Mouse (Mus musculus) stomach, postnatal 0 days (tissue): ENCODE measurements around the gene Ctbp2. TPM values are rescaled to one million over a fixed set of nuclear protein-coding genes. Genes with fewer than 3 reads are reported as not detected.

Experiments used
- ATAC-seq: fragments of 200-750 bp; cut with Nextera tagmentation; 2 replicates; pipeline ENCODE4 v1.8.0; 2017; ENCODE audit not compliant: low FRiP score, low TSS enrichment
- DNase-seq: peaks from one replicate; pipeline ENCODE4 v3.0.0-alpha.2; 2016; ENCODE audit warnings: low spot score
- H3K27ac ChIP-seq: fragments of 300-500 bp; sonication (generic); replicated peaks from 2 replicates; pipeline ENCODE4 v1.5.1; 2014; ENCODE audit warnings: mild to moderate bottlenecking, control low read depth
- H3K27me3 ChIP-seq: fragments of 300-500 bp; sonication (generic); 2 replicates; pipeline ENCODE4 v1.6.1; 2014; ENCODE audit warnings: low read length; ENCODE audit not compliant: control insufficient read depth, insufficient read depth
- H3K36me3 ChIP-seq: fragments of 300-500 bp; sonication (generic); 2 replicates; pipeline ENCODE4 v1.6.1; 2014; ENCODE audit warnings: low read length, mixed read lengths; ENCODE audit not compliant: control insufficient read depth, insufficient read depth
- H3K4me1 ChIP-seq: fragments of 300-500 bp; sonication (generic); replicated peaks from 2 replicates; pipeline ENCODE4 v1.6.1; 2014; ENCODE audit warnings: antibody characterized with exemption; ENCODE audit not compliant: control insufficient read depth, insufficient read depth
- H3K4me2 ChIP-seq: fragments of 300-500 bp; sonication (generic); replicated peaks from 2 replicates; pipeline ENCODE4 v1.6.1; 2014; ENCODE audit warnings: low read depth, mild to moderate bottlenecking, control low read depth, moderate library complexity
- H3K4me3 ChIP-seq: fragments of 300-500 bp; sonication (generic); 2 replicates; pipeline ENCODE4 v1.5.1; 2014; ENCODE audit warnings: low read depth, low read length, control low read depth
- H3K9ac ChIP-seq: fragments of 300-500 bp; sonication (generic); 2 replicates; pipeline ENCODE4 v1.6.1; 2014; ENCODE audit warnings: mild to moderate bottlenecking, low read length, control low read depth, mixed read lengths
- H3K9me3 ChIP-seq: fragments of 300-500 bp; sonication (generic); 2 replicates; pipeline ENCODE4 v1.6.1; 2016; ENCODE audit warnings: low read length; ENCODE audit not compliant: control insufficient read depth
- CTCF ChIP-seq: IDR thresholded peaks from 2 replicates; pipeline ENCODE4 v1.5.1; 2016; ENCODE audit warnings: antibody characterized with exemption, low read depth, mild to moderate bottlenecking, moderate library complexity
- EP300 ChIP-seq: optimal IDR thresholded peaks from 2 replicates; pipeline ENCODE3; 2016; ENCODE audit warnings: antibody characterized with exemption
- WGBS: fragments of 180-500 bp; shearing (Covaris S2); extraction: QIAGEN DNeasy Blood & Tissue Kit; methylation state at CpG from one replicate; pipeline ENCODE4 v1.1.7; 2014; 5-methylcytosine and 5-hydroxymethylcytosine counted together
- polyA plus RNA-seq: library from polyadenylated mRNA; unstranded; fragments of >200 nt; fragmentation: Nextera tagmentation; extraction: Ambion mirVana; gene quantifications from 2 replicates; pipeline ENCODE4 v1.2.1, GENCODE M21; 2015

Ctbp2 gene
- polyA plus RNA-seq, 1 experiment from 2014 or later = 48.6 TPM

GRCm38 (mm10) chr7:133067321-133067841, 56.8 kb downstream of the Ctbp2 start:
- 0 out of 2 replicates have a peak overlapping the region, but pooled peaks have one; percentile 5 for H3K27ac ChIP-seq
- no peak for TF ChIP-seq EP300
- TF ChIP-seq CTCF = no peak
- H3K36me3 ChIP-seq = peaks cover 7% of the 10 kb centered on the region; the same call in 1 of the 2 replicates
- H3K4me2 ChIP-seq = no peak overlapping the region
- no peaks in the 10 kb centered on the region for H3K9me3 ChIP-seq
- no peak overlapping the region for H3K4me3 ChIP-seq
- no peaks in the 10 kb centered on the region for H3K4me1 ChIP-seq
- ATAC-seq (no peak), DNase-seq (no peak)
- no peaks in the 10 kb centered on the region for H3K27me3 ChIP-seq
- 83% methylated on average over 7 of the region's 7 CpGs for WGBS
- H3K9ac ChIP-seq = no peak overlapping the region

- H3K4me1 ChIP-seq = no peaks in the 10 kb centered on the region
- H3K36me3 ChIP-seq = peaks cover 7% of the 10 kb centered on the region; the same call in 1 of the 2 replicates
- no peaks in the 10 kb centered on the region for H3K9me3 ChIP-seq
- no peak overlapping the region for H3K9ac ChIP-seq
- ATAC-seq (no peak), DNase-seq (no peak)
- H3K27me3 ChIP-seq = no peaks in the 10 kb centered on the region
- WGBS = 51% methylated on average over 6 of the region's 6 CpGs
- H3K27ac ChIP-seq = no peak overlapping the region
- no peak overlapping the region for H3K4me2 ChIP-seq
- TF ChIP-seq CTCF (no peak), EP300 (no peak)
- H3K4me3 ChIP-seq = no peak overlapping the region
Measured at GRCm38 (mm10) chr7:133066776-133067175, 57.4 kb downstream of the Ctbp2 start.

- Histone ChIP-seq H3K9me3 (no peaks in the 10 kb centered on the region), H3K36me3 (peaks cover 2% of the 10 kb centered on the region; the same call in 1 of the 2 replicates), H3K4me1 (peaks cover 3% of the 10 kb centered on the region; the same call in 1 of the 2 replicates), H3K4me3 (no peak overlapping the region), H3K9ac (no peak overlapping the region), H3K27me3 (no peaks in the 10 kb centered on the region), H3K27ac (no peak overlapping the region), H3K4me2 (no peak overlapping the region)
- 70% methylated on average over 3 of the region's 3 CpGs for WGBS
- TF ChIP-seq EP300 (no peak), CTCF (no peak)
- ATAC-seq = no peak
- no peak for DNase-seq
Measured at GRCm38 (mm10) chr7:133062055-133062454, 62.1 kb downstream of the Ctbp2 start.

- Histone ChIP-seq H3K36me3 (peaks cover 4% of the 10 kb centered on the region; the same call in 1 of the 2 replicates), H3K4me1 (peaks cover 3% of the 10 kb centered on the region; the same call in 1 of the 2 replicates), H3K9ac (no peak overlapping the region), H3K4me3 (no peak overlapping the region), H3K27ac (no peak overlapping the region), H3K27me3 (no peaks in the 10 kb centered on the region), H3K9me3 (no peaks in the 10 kb centered on the region), H3K4me2 (no peak overlapping the region)
- TF ChIP-seq EP300 = no peak
- TF ChIP-seq CTCF = no peak
- WGBS = 85% methylated on average over 6 of the region's 6 CpGs
- DNase-seq = no peak
- ATAC-seq = no peak
Measured at GRCm38 (mm10) chr7:133060170-133060569, 64.0 kb downstream of the Ctbp2 start.

- no peak for TF ChIP-seq CTCF
- no peak for TF ChIP-seq EP300
- 50% methylated on average over 9 of the region's 9 CpGs for WGBS
- peaks cover 3% of the 10 kb centered on the region; the same call in 1 of the 2 replicates for H3K4me1 ChIP-seq
- DNase-seq (no peak), ATAC-seq (no peak)
- no peaks in the 10 kb centered on the region for H3K27me3 ChIP-seq
- H3K9ac ChIP-seq = no peak overlapping the region
- peaks cover 4% of the 10 kb centered on the region; the same call in 1 of the 2 replicates for H3K36me3 ChIP-seq
- no peak overlapping the region for H3K27ac ChIP-seq
- no peak overlapping the region for H3K4me2 ChIP-seq
- no peak overlapping the region for H3K4me3 ChIP-seq
- H3K9me3 ChIP-seq = no peaks in the 10 kb centered on the region
Measured at GRCm38 (mm10) chr7:133059517-133060104, 64.5 kb downstream of the Ctbp2 start.

- H3K9me3 ChIP-seq = no peaks in the 10 kb centered on the region
- no peak overlapping the region for H3K9ac ChIP-seq
- no peak overlapping the region for H3K4me2 ChIP-seq
- no peaks in the 10 kb centered on the region for H3K27me3 ChIP-seq
- 49% methylated on average over 6 of the region's 6 CpGs for WGBS
- peak overlapping the region; percentile 13; the same call in 1 of the 2 replicates for H3K27ac ChIP-seq
- TF ChIP-seq EP300 = no peak
- no peak for TF ChIP-seq CTCF
- ATAC-seq = no peak
- DNase-seq = no peak
- H3K4me3 ChIP-seq = no peak overlapping the region
- peaks cover 3% of the 10 kb centered on the region; the same call in 1 of the 2 replicates for H3K4me1 ChIP-seq
- H3K36me3 ChIP-seq = 0 out of 2 replicates have a peak, but pooled peaks cover 3% of the 10 kb centered on the region
Measured at GRCm38 (mm10) chr7:133059150-133059509, 65.0 kb downstream of the Ctbp2 start.
